Mouse (Mus musculus): Measurements from ENCODE around the gene Hacd2. TPM values are rescaled to one million over a fixed set of nuclear protein-coding genes. Genes with fewer than 3 reads are reported as not detected.

Gene Hacd2
- polyA plus RNA-seq, 1 experiment from 2014 or later, result 89.1 TPM

GRCm38 (mm10) chr16:34993694-34994330, 28.4 kb upstream of the Hacd2 start:
- 85% methylated on average over 10 of the region's 10 CpGs for WGBS
- no peak overlapping the region for H3K4me3 ChIP-seq
- peaks cover 30% of the 10 kb centered on the region for H3K4me1 ChIP-seq
- H3K27ac ChIP-seq, result peak overlapping the region; percentile 81
- no peak overlapping the region for H3K4me2 ChIP-seq
- H3K36me3 ChIP-seq, result peaks cover 32% of the 10 kb centered on the region
- H3K9ac ChIP-seq, result no peak overlapping the region
- H3K9me3 ChIP-seq, result no peaks in the 10 kb centered on the region
- no peak for ATAC-seq (ENCODE audit: borderline replicate concordance, extremely low read depth, low FRiP score, low TSS enrichment)
- H3K27me3 ChIP-seq, result no peaks in the 10 kb centered on the region

GRCm38 (mm10) chr16:34994641-34995141, 27.5 kb upstream of the Hacd2 start:
- Histone ChIP-seq H3K4me1 (peaks cover 30% of the 10 kb centered on the region), H3K9me3 (no peaks in the 10 kb centered on the region), H3K27me3 (no peaks in the 10 kb centered on the region), H3K4me2 (peak overlapping the region; percentile 11; the same call in 1 of the 2 replicates), H3K4me3 (no peak overlapping the region), H3K27ac (peak overlapping the region; percentile 85), H3K36me3 (peaks cover 23% of the 10 kb centered on the region), H3K9ac (no peak overlapping the region)
- peak; percentile 59; the same call in 1 of the 2 replicates for ATAC-seq (ENCODE audit: borderline replicate concordance, extremely low read depth, low FRiP score, low TSS enrichment)
- WGBS, result 51% methylated on average over 9 of the region's 9 CpGs

- H3K27me3 ChIP-seq, result no peaks in the 10 kb centered on the region
- H3K9me3 ChIP-seq, result no peaks in the 10 kb centered on the region
- peak; percentile 70 for ATAC-seq (ENCODE audit: borderline replicate concordance, extremely low read depth, low FRiP score, low TSS enrichment)
- peaks cover 23% of the 10 kb centered on the region for H3K36me3 ChIP-seq
- H3K4me2 ChIP-seq, result peak overlapping the region; percentile 34; the same call in 1 of the 2 replicates
- WGBS, result 26% methylated on average over 5 of the region's 5 CpGs
- H3K9ac ChIP-seq, result no peak overlapping the region
- H3K4me1 ChIP-seq, result peaks cover 41% of the 10 kb centered on the region
- H3K4me3 ChIP-seq, result peak overlapping the region; percentile 15
- H3K27ac ChIP-seq, result peak overlapping the region; percentile 84
These were observed 26.1 kb upstream of the Hacd2 start for GRCm38 (mm10) chr16:34996133-34996532.

- 0 out of 2 replicates have a peak overlapping the region, but pooled peaks have one; percentile 2 for H3K4me2 ChIP-seq
- no peaks in the 10 kb centered on the region for H3K9me3 ChIP-seq
- H3K9ac ChIP-seq, result no peak overlapping the region
- peak overlapping the region; percentile 20; the same call in 1 of the 2 replicates for H3K27ac ChIP-seq
- H3K4me1 ChIP-seq, result peaks cover 45% of the 10 kb centered on the region
- 34% methylated on average over 4 of the region's 4 CpGs for WGBS
- H3K4me3 ChIP-seq, result no peak overlapping the region
- no peaks in the 10 kb centered on the region for H3K27me3 ChIP-seq
- no peak for ATAC-seq (ENCODE audit: borderline replicate concordance, extremely low read depth, low FRiP score, low TSS enrichment)
- peaks cover 23% of the 10 kb centered on the region for H3K36me3 ChIP-seq
These were observed 25.2 kb upstream of the Hacd2 start for GRCm38 (mm10) chr16:34997052-34997451.

GRCm38 (mm10) chr16:34997576-34997975, 24.7 kb upstream of the Hacd2 start:
- Histone ChIP-seq H3K27me3 (no peaks in the 10 kb centered on the region), H3K27ac (peak overlapping the region; percentile 44; the same call in 1 of the 2 replicates), H3K4me1 (peaks cover 45% of the 10 kb centered on the region), H3K4me3 (no peak overlapping the region), H3K36me3 (peaks cover 23% of the 10 kb centered on the region), H3K9ac (no peak overlapping the region), H3K9me3 (no peaks in the 10 kb centered on the region), H3K4me2 (0 out of 2 replicates have a peak overlapping the region, but pooled peaks have one; percentile 6)
- 56% methylated on average over 10 of the region's 10 CpGs for WGBS
- ATAC-seq (ENCODE audit: borderline replicate concordance, extremely low read depth, low FRiP score, low TSS enrichment), result no peak

DNA sequence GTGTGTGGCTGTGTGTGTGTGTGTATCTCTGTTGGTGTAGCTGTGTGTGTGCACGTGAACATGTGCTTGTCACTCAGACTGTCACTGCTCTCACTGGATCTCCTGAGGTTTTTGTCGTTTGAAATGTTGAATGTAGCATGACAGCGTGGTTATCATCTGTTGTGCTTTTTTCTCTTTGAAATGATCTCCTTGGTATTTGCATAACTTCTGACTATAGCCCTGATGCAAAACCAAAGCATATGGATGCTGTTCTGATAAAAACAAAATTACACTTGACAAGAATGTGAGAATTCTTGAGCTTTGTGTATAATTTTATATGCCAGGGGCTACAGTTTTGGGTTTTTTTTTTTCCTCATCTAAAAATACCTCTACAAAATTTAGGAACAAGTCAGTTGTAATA, 23.2 kb upstream of the Hacd2 start:
- H3K4me1 ChIP-seq, result peaks cover 43% of the 10 kb centered on the region
- no peaks in the 10 kb centered on the region for H3K9me3 ChIP-seq
- H3K36me3 ChIP-seq, result peaks cover 23% of the 10 kb centered on the region
- no peak for ATAC-seq (ENCODE audit: borderline replicate concordance, extremely low read depth, low FRiP score, low TSS enrichment)
- 72% methylated on average over 3 of the region's 3 CpGs for WGBS
- no peak overlapping the region for H3K4me3 ChIP-seq
- H3K27ac ChIP-seq, result no peak overlapping the region
- no peaks in the 10 kb centered on the region for H3K27me3 ChIP-seq
- H3K9ac ChIP-seq, result no peak overlapping the region
- no peak overlapping the region for H3K4me2 ChIP-seq

GRCm38 (mm10) chr16:34999986-35000385, 22.2 kb upstream of the Hacd2 start:
- Histone ChIP-seq H3K9me3 (no peaks in the 10 kb centered on the region), H3K4me2 (no peak overlapping the region), H3K9ac (no peak overlapping the region), H3K27ac (no peak overlapping the region), H3K4me3 (no peak overlapping the region), H3K36me3 (peaks cover 23% of the 10 kb centered on the region), H3K4me1 (peaks cover 41% of the 10 kb centered on the region), H3K27me3 (no peaks in the 10 kb centered on the region)
- ATAC-seq (ENCODE audit: borderline replicate concordance, extremely low read depth, low FRiP score, low TSS enrichment), result no peak
- WGBS, result 42% methylated on average over 11 of the region's 11 CpGs

DNA sequence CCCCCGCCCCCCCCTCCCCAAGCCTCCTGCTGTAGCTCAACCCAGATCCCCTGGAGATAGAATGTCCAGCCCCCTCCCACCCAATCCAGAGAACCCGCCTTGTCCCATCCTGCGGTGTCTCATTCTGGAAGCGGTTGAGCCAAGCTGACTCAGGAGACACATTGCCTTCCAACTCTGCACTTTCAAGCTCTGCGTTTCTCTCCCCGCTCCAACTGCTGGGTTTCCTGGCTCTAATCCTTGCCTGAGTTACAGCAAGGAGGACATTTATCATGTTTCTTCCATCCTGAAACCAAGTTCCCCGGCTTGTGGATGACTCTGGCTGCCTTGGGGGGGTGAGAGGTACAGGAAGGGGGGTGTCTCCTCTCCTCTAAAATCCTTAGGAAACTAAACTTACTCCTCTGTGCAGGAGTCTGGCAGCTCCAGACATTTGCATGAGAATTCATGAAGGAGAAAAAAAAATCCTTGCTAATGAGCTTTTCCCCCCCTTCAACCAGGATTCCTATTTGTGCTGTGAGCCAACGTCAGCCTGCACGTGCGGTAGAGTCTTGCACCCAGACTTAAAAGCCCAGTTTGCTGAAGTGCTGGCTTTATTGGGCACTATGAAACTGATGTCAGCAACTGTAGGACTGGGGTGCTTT, 21.2 kb upstream of the Hacd2 start:
- H3K4me2 ChIP-seq, result no peak overlapping the region
- ATAC-seq (ENCODE audit: borderline replicate concordance, extremely low read depth, low FRiP score, low TSS enrichment), result no peak
- peak overlapping the region; percentile 41; the same call in 1 of the 2 replicates for H3K27ac ChIP-seq
- H3K27me3 ChIP-seq, result no peaks in the 10 kb centered on the region
- no peaks in the 10 kb centered on the region for H3K9me3 ChIP-seq
- no peak overlapping the region for H3K9ac ChIP-seq
- 18% methylated on average over 9 of the region's 10 CpGs for WGBS
- H3K4me3 ChIP-seq, result no peak overlapping the region
- H3K4me1 ChIP-seq, result peaks cover 38% of the 10 kb centered on the region
- H3K36me3 ChIP-seq, result peaks cover 23% of the 10 kb centered on the region

GRCm38 (mm10) chr16:35004356-35004755, 17.9 kb upstream of the Hacd2 start:
- H3K9ac ChIP-seq, result no peak overlapping the region

DNA sequence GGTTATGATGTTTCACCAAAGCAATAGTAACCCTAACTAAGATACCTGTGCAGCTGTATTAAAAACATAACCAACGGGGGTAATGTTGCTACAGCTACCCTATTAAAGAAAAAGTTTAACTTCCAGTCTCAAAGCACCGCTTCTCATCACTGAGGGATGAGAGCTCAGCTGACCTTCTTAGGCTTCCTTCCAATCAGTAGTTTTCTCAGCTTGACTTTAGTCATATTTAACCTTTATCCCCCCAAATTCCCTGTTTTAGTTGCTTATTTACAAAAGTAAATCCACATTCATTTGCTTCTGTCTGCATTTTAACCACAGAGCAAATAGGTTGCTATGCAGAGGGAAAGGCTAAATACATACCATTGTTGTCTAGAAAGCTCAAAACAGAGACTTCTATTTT, 17.5 kb upstream of the Hacd2 start:
- no peak overlapping the region for H3K9ac ChIP-seq
- H3K36me3 ChIP-seq, result peaks cover 11% of the 10 kb centered on the region; the same call in 1 of the 2 replicates
- H3K4me3 ChIP-seq, result no peak overlapping the region
- H3K9me3 ChIP-seq, result no peaks in the 10 kb centered on the region
- no peak for ATAC-seq (ENCODE audit: borderline replicate concordance, extremely low read depth, low FRiP score, low TSS enrichment)
- no peak overlapping the region for H3K4me2 ChIP-seq
- H3K27me3 ChIP-seq, result no peaks in the 10 kb centered on the region
- peaks cover 27% of the 10 kb centered on the region for H3K4me1 ChIP-seq
- H3K27ac ChIP-seq, result no peak overlapping the region
- 64% methylated on average over 2 of the region's 2 CpGs for WGBS

More at GRCm38 (mm10) chr16:35004356-35004755, 17.9 kb upstream of the Hacd2 start:
- H3K27me3 ChIP-seq, result no peaks in the 10 kb centered on the region
- ATAC-seq (ENCODE audit: borderline replicate concordance, extremely low read depth, low FRiP score, low TSS enrichment), result no peak
- H3K36me3 ChIP-seq, result peaks cover 11% of the 10 kb centered on the region; the same call in 1 of the 2 replicates
- H3K9me3 ChIP-seq, result no peaks in the 10 kb centered on the region
- no peak overlapping the region for H3K4me3 ChIP-seq
- 68% methylated on average over 5 of the region's 5 CpGs for WGBS
- no peak overlapping the region for H3K4me2 ChIP-seq
- no peak overlapping the region for H3K27ac ChIP-seq
- H3K4me1 ChIP-seq, result peaks cover 27% of the 10 kb centered on the region

GRCm38 (mm10) chr16:35006251-35006650, 16.0 kb upstream of the Hacd2 start:
- Histone ChIP-seq H3K9me3 (no peaks in the 10 kb centered on the region), H3K36me3 (0 out of 2 replicates have a peak, but pooled peaks cover 3% of the 10 kb centered on the region), H3K27me3 (no peaks in the 10 kb centered on the region), H3K27ac (no peak overlapping the region), H3K9ac (no peak overlapping the region), H3K4me3 (no peak overlapping the region), H3K4me1 (peaks cover 14% of the 10 kb centered on the region), H3K4me2 (no peak overlapping the region)
- WGBS, result 85% methylated on average over 5 of the region's 5 CpGs
- no peak for ATAC-seq (ENCODE audit: borderline replicate concordance, extremely low read depth, low FRiP score, low TSS enrichment)

- H3K9ac ChIP-seq, result no peak overlapping the region
- ATAC-seq (ENCODE audit: borderline replicate concordance, extremely low read depth, low FRiP score, low TSS enrichment), result no peak
- WGBS, result 47% methylated on average over 1 of the region's 1 CpGs
These were observed 14.9 kb upstream of the Hacd2 start for GRCm38 (mm10) chr16:35007361-35007760.

More at GRCm38 (mm10) chr16:35007361-35007760, 14.9 kb upstream of the Hacd2 start:
- H3K27ac ChIP-seq, result no peak overlapping the region
- H3K27me3 ChIP-seq, result no peaks in the 10 kb centered on the region
- no peaks in the 10 kb centered on the region for H3K36me3 ChIP-seq
- no peaks in the 10 kb centered on the region for H3K9me3 ChIP-seq
- no peak overlapping the region for H3K4me3 ChIP-seq
- H3K4me2 ChIP-seq, result no peak overlapping the region
- H3K4me1 ChIP-seq, result 0 out of 2 replicates have a peak, but pooled peaks cover 11% of the 10 kb centered on the region

Measured in lung, embryonic 15.5 days (tissue).